Mouse (Mus musculus): ENCODE measurements around the gene Zmiz1.

GRCm38 (mm10) chr14:25694569-25694897 lies 235.5 kb downstream of the Zmiz1 start:
- TF ChIP-seq RAD21 (IDR thresholded peaks at IDR 0.05; ENCODE audit: low read depth, low read length) (no peak), TBP (conservative IDR thresholded peaks at IDR 0.05; ENCODE audit: low read depth, low read length) (no peak), RCOR1 (conservative IDR thresholded peaks at IDR 0.05; ENCODE audit: low read depth, low read length) (no peak), CHD1 (IDR thresholded peaks at IDR 0.05; ENCODE audit: low read depth, low read length) (no peak), ZC3H11A (IDR thresholded peaks at IDR 0.05; ENCODE audit: low read depth, low read length) (no peak), EP300 (IDR thresholded peaks at IDR 0.05; ENCODE audit: low read length) (no peak), ELF1 (IDR thresholded peaks at IDR 0.05; ENCODE audit: low read depth, low read length) (no peak), CTCF (conservative IDR thresholded peaks at IDR 0.05 in 1 of 2, IDR thresholded peaks at IDR 0.05 in 1 of 2; ENCODE audit: low read depth in 2 of 2, low read length in 2 of 2) (no peak), MAZ (IDR thresholded peaks at IDR 0.05; ENCODE audit: low read depth, low read length) (no peak)

Measured in CH12.LX (cell line).